Mouse (Mus musculus): ENCODE measurements at regions not wholly inside any gene's neighbourhood (a gene's known extent, or its start where the extent isn't known, plus 50 kb on each side); places are given as distances from the start of the nearest gene placed in this dataset.

DNA sequence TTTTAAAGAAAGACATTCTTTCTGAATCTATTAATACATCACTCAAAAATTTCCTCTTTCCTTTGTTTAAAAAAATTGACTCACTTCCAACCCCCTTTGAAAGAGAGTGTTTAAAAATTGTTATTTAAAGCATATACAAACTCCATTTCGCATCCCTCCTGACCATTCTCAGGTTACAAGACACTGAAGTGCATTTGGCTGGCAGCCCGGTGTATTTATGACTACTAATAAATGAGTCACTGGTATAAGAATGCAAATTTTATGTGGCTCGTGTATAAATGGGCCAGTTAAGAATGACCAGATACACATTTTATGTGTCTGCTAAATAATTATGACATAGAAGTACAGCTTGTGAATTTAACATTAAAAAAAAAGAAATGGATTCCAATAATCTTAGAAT lies 138.8 kb upstream of the Rarb start:
- no peak overlapping the region for H3K27ac ChIP-seq (ENCODE audit: insufficient read depth, low read depth, low read length)
- H3K4me1 ChIP-seq (ENCODE audit: control insufficient read depth, insufficient read depth, low read length): no peaks in the 10 kb centered on the region
- WGBS: 49% methylated on average over 3 of the region's 3 CpGs
- no peak overlapping the region for H3K4me3 ChIP-seq (ENCODE audit: insufficient read depth, low read depth, low read length)
- no peak for TF ChIP-seq POLR2A (IDR thresholded peaks at IDR 0.05; ENCODE audit: insufficient read depth, low read depth, low read length)
- TF ChIP-seq CTCF (IDR thresholded peaks at IDR 0.05; ENCODE audit: insufficient read depth, low read depth, low read length): no peak

- H3K4me1 ChIP-seq (ENCODE audit: control insufficient read depth, insufficient read depth, low read length): no peaks in the 10 kb centered on the region
- H3K27ac ChIP-seq (ENCODE audit: insufficient read depth, low read depth, low read length): no peak overlapping the region
- WGBS: 35% methylated on average over 6 of the region's 6 CpGs
- TF ChIP-seq POLR2A (IDR thresholded peaks at IDR 0.05; ENCODE audit: insufficient read depth, low read depth, low read length) (no peak), CTCF (IDR thresholded peaks at IDR 0.05; ENCODE audit: insufficient read depth, low read depth, low read length) (no peak)
- no peak overlapping the region for H3K4me3 ChIP-seq (ENCODE audit: insufficient read depth, low read depth, low read length)
These were observed 135.8 kb upstream of the Rarb start for GRCm38 (mm10) chr14:16954511-16955443.

DNA sequence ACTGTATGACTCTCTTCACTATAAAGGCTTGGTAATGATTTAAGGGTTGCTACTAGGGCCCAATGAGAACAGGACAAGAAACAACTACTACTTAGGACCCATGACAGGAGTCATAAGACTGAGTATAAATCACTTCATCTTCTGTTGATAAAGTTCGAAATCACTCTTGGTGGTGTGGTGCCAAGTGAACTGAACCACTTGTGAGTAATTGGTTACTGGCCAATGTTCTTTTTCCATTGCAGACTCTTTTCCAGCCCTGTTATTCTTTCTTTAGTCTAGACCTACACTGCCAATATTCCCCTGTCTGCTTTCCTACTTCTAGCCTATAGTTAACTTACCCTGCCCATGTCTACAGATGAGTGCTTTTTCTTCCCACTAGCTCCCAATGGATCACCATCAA lies 129.8 kb upstream of the Rarb start:
- 76% methylated on average over 1 of the region's 1 CpGs for WGBS
- Histone ChIP-seq H3K27ac (ENCODE audit: insufficient read depth, low read depth, low read length) (no peak overlapping the region), H3K4me1 (ENCODE audit: control insufficient read depth, insufficient read depth, low read length) (no peaks in the 10 kb centered on the region), H3K4me3 (ENCODE audit: insufficient read depth, low read depth, low read length) (no peak overlapping the region)
- no peak for TF ChIP-seq POLR2A (IDR thresholded peaks at IDR 0.05; ENCODE audit: insufficient read depth, low read depth, low read length)
- no peak for TF ChIP-seq CTCF (IDR thresholded peaks at IDR 0.05; ENCODE audit: insufficient read depth, low read depth, low read length)

GRCm38 (mm10) chr14:16944441-16944840 lies 125.5 kb upstream of the Rarb start:
- 80% methylated on average over 1 of the region's 1 CpGs for WGBS
- Histone ChIP-seq H3K27ac (ENCODE audit: insufficient read depth, low read depth, low read length) (no peak overlapping the region), H3K4me3 (ENCODE audit: insufficient read depth, low read depth, low read length) (no peak overlapping the region), H3K4me1 (ENCODE audit: control insufficient read depth, insufficient read depth, low read length) (no peaks in the 10 kb centered on the region)
- TF ChIP-seq CTCF (IDR thresholded peaks at IDR 0.05; ENCODE audit: insufficient read depth, low read depth, low read length): no peak
- TF ChIP-seq POLR2A (IDR thresholded peaks at IDR 0.05; ENCODE audit: insufficient read depth, low read depth, low read length): no peak

- TF ChIP-seq POLR2A (IDR thresholded peaks at IDR 0.05; ENCODE audit: insufficient read depth, low read depth, low read length) (no peak), CTCF (IDR thresholded peaks at IDR 0.05; ENCODE audit: insufficient read depth, low read depth, low read length) (no peak)
- Histone ChIP-seq H3K4me1 (ENCODE audit: control insufficient read depth, insufficient read depth, low read length) (no peaks in the 10 kb centered on the region), H3K27ac (ENCODE audit: insufficient read depth, low read depth, low read length) (no peak overlapping the region), H3K4me3 (ENCODE audit: insufficient read depth, low read depth, low read length) (no peak overlapping the region)
- 93% methylated on average over 5 of the region's 5 CpGs for WGBS
These were observed 124.6 kb upstream of the Rarb start for GRCm38 (mm10) chr14:16943531-16943930.

DNA sequence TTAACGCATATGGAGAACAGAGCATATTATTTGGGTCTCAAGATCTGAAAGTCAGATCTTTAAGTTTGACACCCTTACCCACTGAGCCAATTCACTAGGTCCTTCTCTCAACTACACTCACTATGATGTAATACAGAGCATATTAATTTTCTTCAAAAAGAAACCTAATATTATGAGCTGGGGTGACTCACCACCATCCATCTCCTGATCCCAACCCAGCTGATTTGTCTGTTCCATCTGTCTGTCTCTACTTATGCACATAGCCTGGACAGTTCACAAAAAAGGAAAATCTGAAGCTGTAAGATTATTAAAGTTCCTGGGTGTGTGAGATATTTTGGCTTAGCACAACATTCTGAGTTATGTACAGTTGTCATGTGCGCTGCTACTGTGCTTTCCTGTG lies 108.2 kb upstream of the Rarb start:
- 91% methylated on average over 2 of the region's 2 CpGs for WGBS
- TF ChIP-seq CTCF (IDR thresholded peaks at IDR 0.05; ENCODE audit: insufficient read depth, low read depth, low read length): no peak
- no peak for TF ChIP-seq POLR2A (IDR thresholded peaks at IDR 0.05; ENCODE audit: insufficient read depth, low read depth, low read length)
- no peak overlapping the region for H3K4me3 ChIP-seq (ENCODE audit: insufficient read depth, low read depth, low read length)
- H3K27ac ChIP-seq (ENCODE audit: insufficient read depth, low read depth, low read length): no peak overlapping the region
- no peaks in the 10 kb centered on the region for H3K4me1 ChIP-seq (ENCODE audit: control insufficient read depth, insufficient read depth, low read length)

GRCm38 (mm10) chr14:16901534-16902147 lies 82.7 kb upstream of the Rarb start:
- 77% methylated on average over 9 of the region's 9 CpGs for WGBS
- Histone ChIP-seq H3K4me3 (ENCODE audit: insufficient read depth, low read depth, low read length) (no peak overlapping the region), H3K27ac (ENCODE audit: insufficient read depth, low read depth, low read length) (no peak overlapping the region), H3K4me1 (ENCODE audit: control insufficient read depth, insufficient read depth, low read length) (no peaks in the 10 kb centered on the region)
- TF ChIP-seq POLR2A (IDR thresholded peaks at IDR 0.05; ENCODE audit: insufficient read depth, low read depth, low read length) (no peak), CTCF (IDR thresholded peaks at IDR 0.05; ENCODE audit: insufficient read depth, low read depth, low read length) (no peak)

DNA sequence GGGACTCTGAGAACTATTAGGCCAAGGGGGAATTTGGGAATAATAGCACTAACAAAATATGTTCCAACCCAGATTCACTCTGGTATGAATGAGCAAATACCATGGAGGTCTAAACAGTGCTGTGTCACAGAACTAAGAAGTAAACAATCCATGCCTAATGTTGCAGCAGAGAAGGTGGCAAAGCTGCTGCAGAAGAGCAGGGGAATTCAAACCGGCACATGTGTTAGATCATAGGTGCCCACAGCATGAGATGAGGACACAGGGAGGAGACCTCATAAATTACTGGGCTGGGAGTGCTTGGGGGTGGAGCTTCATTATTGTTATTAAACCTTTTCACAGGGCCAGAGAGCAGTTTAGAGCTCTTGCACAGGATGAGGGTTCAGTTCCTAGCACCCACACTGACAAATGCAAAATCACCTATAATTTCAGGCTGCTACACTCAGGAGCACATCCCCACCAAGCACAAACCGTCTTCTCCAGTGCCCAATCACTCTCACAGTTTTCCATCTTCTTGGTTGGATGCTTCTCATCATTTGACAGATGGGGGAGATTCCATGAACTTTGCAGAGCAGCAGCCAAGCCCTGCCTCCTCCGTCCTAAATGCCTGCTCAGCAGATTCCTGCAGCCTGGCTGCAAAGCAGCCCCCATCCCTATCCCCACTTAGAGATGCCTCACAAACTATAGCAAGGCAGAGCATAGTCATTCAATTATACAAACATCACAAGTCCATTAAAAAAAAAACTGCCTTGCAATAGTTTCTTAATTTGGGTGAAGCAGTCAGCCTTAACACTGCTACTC lies 79.0 kb upstream of the Rarb start:
- WGBS: 51% methylated on average over 3 of the region's 3 CpGs
- no peak overlapping the region for H3K27ac ChIP-seq (ENCODE audit: insufficient read depth, low read depth, low read length)
- no peak overlapping the region for H3K4me3 ChIP-seq (ENCODE audit: insufficient read depth, low read depth, low read length)
- H3K4me1 ChIP-seq (ENCODE audit: control insufficient read depth, insufficient read depth, low read length): no peaks in the 10 kb centered on the region
- TF ChIP-seq CTCF (IDR thresholded peaks at IDR 0.05; ENCODE audit: insufficient read depth, low read depth, low read length) (no peak), POLR2A (IDR thresholded peaks at IDR 0.05; ENCODE audit: insufficient read depth, low read depth, low read length) (no peak)
